Mouse (Mus musculus): Measurements from ENCODE around the gene Inpp4a.

The Inpp4a gene

DNA sequence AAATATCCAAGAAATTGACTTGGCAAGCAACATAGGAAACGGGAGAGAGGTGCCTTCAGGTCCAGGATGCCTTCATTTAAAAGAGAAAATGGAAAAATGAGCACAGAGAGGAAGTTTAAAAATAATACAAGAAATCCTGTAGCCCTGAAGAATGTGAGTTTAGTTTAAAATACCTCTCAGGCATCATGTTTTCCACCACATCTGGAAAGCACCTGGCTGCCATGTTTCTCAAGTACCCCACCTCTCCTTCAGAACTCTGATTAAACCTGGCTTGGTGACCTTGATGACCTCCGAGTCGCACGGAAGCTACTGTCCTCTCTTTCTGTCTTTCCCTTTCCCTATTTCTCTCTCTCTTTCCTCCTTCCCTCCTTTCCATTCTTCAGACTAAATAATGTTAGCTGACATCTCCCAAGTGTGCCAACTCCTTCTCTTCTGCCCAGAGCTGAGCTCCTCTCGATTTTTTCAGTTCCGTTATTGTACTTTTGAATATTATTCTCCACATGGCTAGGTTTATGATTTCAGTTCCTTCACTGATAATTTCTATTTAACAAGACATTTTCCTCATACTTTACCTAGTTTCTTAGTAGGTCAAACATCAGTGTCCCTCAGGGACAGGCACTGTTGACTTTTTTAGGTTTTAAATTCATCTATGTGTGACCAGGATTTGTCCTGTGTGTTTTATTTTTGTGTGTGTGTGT, 59.9 kb downstream of the Inpp4a start:
- DNase-seq = peak; percentile 7 to 16

DNA sequence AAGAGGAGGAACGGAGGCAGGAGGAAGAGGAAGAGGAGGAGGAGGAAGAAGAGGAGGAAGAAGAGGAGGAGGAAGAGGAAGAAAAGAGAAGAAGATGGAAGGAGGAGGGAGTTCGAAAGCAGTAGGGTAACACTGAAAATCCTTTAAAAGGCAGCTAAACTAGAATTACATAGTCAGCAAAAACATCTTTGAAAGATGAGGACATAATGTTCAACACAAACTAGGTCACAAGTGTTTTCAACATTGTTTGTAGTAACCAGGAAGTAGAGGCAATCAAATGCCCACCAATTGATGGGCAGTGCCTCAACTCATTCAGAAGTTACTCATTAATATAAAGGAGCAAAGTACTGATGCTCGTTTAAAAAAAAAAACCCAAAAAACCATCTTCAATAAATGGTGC, 61.1 kb downstream of the Inpp4a start:
- no peak for DNase-seq

GRCm38 (mm10) chr1:37362721-37363120, 63.1 kb downstream of the Inpp4a start:
- no peak for DNase-seq

DNA sequence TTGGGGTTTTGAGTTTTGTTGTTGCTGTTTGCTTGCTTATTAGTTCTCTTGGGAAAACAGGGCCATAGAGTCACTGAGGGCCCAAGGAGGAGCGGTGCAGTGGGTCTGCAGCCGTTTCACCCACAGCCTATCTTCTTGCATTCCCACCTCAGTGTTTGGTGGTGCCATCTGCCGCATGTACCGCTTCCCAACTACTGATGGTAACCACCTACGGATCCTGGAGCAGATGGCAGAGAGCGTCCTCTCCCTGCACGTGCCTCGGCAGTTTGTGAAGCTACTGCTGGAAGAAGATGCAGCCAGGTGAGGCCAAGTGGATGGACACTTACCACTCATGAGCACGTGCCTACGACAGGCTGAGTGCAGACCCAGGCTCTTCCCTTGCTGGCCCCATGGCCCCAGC, 68.5 kb downstream of the Inpp4a start:
- no peak for DNase-seq

- DNase-seq = no peak
These were observed 69.2 kb downstream of the Inpp4a start for GRCm38 (mm10) chr1:37368768-37369385.

DNA sequence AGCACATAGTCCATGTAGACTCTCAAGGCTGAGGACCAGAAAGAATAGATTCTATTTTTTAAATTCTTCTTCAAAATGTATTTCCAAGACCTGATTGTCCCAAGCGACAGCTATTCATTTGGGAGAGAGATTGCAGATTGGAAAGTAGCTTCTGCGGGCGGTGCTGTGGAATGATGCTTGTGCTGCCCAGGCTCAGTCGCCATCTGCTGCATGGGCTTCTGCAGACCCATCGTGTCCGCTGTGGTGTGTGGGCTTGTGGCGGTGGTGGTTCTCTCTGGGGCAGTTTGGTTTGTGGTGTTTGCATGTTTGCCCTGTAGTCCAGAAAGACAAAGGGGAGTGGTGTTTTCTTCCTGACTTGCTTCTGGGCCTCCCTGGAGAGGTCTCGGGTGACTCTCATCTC, 76.5 kb downstream of the Inpp4a start:
- DNase-seq = no peak

DNA sequence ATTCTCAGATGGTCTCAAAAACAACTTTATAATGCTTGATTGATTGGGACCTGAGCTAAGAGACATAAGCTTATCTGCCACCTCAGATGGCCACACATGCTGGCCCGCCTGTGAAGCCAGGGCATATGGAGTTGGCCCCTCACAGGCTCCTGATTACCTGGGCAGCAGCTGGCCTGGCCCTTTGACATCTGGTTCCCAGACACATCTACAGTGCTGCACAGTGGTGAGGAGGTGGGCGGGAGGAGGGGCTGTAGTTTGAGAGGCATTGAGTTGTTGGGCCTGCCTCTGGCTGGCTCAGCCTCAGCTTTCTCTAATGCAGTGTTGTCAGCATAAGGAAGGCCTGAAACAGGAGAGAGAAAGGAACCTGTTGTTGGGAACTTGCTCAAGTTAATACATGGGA, 77.1 kb downstream of the Inpp4a start:
- no peak for DNase-seq

- no peak for DNase-seq
These were observed 78.4 kb downstream of the Inpp4a start for GRCm38 (mm10) chr1:37378095-37378494.

DNA sequence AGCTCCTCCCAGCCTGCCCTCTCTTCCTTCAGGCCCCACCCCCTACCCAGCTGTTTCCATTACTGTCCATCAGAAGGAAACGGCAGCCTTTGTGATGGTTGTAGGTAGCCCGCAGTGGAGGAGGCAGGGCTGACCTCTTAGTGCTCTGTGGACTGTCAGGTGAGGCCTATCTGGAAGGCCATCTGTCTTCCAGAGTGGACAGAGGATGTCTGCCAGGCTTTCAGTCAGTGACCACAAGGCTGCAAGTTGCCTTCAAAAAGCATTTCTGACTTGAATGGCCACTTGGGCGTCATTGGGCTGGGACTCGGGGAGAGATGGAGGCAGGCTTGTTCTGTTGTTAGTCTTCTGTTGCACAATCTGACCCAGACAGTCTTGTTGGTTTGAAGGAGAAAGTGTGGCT, 79.9 kb downstream of the Inpp4a start:
- no peak for DNase-seq

DNA sequence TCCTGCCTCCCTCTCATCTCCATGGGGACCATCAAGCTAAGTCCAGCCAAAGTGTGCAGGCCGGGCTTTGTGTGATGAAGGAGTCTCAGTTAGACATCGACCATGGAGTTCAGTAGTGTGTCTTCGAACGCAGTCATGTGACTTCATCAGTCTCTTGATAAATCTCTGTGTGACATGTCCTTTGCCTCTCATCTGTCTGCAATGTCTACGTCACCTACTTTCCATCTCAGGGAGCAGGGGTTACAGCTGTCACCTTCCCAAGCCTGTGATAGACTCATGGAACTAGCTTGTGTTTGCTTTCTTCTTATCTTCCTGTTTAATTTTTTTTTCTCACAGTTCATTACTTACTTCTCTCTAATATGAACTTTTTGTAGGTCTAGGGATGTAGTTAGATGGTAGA, 81.2 kb downstream of the Inpp4a start:
- DNase-seq = no peak

- no peak for DNase-seq
These were observed 84.6 kb downstream of the Inpp4a start for GRCm38 (mm10) chr1:37384304-37384703.

- DNase-seq = no peak
These were observed 86.8 kb downstream of the Inpp4a start for GRCm38 (mm10) chr1:37386448-37386971.

GRCm38 (mm10) chr1:37393174-37393573, 93.5 kb downstream of the Inpp4a start:
- DNase-seq = no peak

GRCm38 (mm10) chr1:37396481-37396880, 96.8 kb downstream of the Inpp4a start:
- no peak for DNase-seq

- DNase-seq = no peak
These were observed 99.3 kb downstream of the Inpp4a start for GRCm38 (mm10) chr1:37398961-37399360.

GRCm38 (mm10) chr1:37399734-37400133, 100.1 kb downstream of the Inpp4a start:
- DNase-seq = no peak

DNA sequence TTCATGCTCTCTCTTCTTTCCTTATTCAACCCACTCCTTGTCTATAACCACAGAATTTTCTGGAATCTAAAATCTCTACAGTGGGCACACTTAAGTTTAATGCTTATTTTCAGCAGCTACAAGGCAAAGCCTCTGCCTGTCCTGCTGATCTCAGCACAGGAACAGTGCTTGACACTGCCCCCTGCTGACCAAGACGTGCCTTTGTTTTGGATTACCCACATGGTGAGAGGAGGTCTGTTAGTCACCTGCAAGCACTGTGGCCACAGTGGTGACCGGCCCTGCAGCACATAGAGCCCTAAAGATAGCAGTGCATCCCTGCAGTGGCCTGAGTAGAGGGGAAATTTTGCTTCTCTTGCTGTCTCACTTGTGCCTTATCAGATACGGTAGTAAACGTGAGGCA, 102.0 kb downstream of the Inpp4a start:
- peak; percentile 80 to 81 for DNase-seq

- DNase-seq = no peak
These were observed 105.5 kb downstream of the Inpp4a start for GRCm38 (mm10) chr1:37405137-37405536.

GRCm38 (mm10) chr1:37407228-37407627, 107.6 kb downstream of the Inpp4a start:
- no peak for DNase-seq

DNA sequence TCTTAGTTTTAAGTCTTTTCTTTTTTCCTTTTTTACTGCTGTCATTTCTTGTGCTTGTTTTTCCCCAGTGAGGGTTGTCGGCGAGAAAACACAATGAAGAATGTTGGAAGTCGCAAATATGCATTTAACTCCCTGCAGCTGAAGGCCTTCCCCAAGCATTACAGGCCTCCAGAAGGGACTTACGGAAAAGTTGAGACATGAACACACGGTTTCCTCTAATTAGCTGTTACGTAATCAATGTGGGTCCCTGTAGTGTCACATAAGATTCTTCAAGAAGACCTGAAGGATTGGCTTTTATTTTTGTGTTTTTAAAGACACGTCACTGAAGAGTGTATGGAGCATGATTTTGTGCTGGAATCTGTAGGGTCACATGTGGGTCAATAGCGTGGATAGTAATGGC, 108.4 kb downstream of the Inpp4a start:
- no peak for DNase-seq

- DNase-seq = no peak
These were observed 109.0 kb downstream of the Inpp4a start for GRCm38 (mm10) chr1:37408678-37409077.

- DNase-seq = no peak
These were observed 110.0 kb downstream of the Inpp4a start for GRCm38 (mm10) chr1:37409647-37410046.

GRCm38 (mm10) chr1:37415394-37415793, 115.7 kb downstream of the Inpp4a start:
- DNase-seq = no peak

DNA sequence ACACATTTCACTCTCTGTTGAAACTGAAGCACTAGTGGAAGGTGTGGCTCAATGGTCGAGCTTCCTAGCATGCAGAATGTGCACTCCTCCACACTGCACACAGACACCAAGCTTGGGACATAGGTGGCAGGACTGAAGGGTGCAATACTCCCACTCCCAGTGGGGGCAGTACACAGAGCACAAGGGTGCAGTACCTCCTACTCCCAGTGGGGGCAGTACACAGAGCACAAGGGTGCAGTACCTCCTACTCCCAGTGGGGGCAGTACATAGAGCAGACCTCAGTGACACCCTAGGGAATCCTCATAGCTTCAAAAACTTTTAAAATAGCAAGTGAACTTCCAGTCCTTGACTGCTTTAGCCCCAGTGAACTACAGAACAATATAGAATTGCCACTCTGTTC, 119.8 kb downstream of the Inpp4a start:
- peak; percentile 93 to 95 for DNase-seq

All from B cell, adult 2 months (primary cell).